Mouse (Mus musculus) liver, adult 2 months (tissue): ENCODE measurements around the gene Dusp1.

Experiments
- CTCF ChIP-seq: fragments of 200-500 bp; IDR thresholded peaks from 2 replicates; pipeline ENCODE4 v1.5.1; 2011; ENCODE audit warnings: low read depth, low read length, control low read depth
- POLR2A ChIP-seq: fragments of 200-500 bp; IDR thresholded peaks from 2 replicates; pipeline ENCODE4 v1.6.1; 2011; ENCODE audit warnings: low read length, control low read depth; ENCODE audit not compliant: insufficient read depth; ENCODE audit errors: extremely low read depth

DNA sequence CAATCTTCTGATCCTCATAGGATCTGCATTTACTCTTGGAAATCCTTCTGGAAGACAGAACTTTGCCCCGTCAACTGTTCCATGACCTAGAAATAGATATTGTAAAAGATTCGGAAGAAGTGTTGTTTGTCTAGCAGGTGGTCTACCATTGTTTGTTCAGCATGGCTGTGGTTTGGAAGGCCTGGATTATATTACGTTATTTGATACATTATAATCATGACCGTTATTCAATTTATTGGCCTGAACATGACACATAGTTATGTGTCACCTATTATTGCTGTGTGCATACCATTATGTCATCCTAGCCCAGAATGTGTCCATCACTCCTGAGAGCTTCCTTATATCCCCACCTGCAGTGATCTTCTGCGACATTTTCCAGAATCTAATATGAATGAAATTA, 36.9 kb upstream of the Dusp1 start:
- no peak for TF ChIP-seq POLR2A
- no peak for TF ChIP-seq CTCF
